Mouse (Mus musculus) neural tube, embryonic 15.5 days (tissue): ENCODE results near the gene Tln1. TPM values are rescaled to one million over a fixed set of nuclear protein-coding genes. Genes with fewer than 3 reads are reported as not detected.

Source experiments
- ATAC-seq: fragments of 200-750 bp; cut with Nextera tagmentation; 2 replicates; pipeline ENCODE4 v1.8.0; 2017; ENCODE audit warnings: mild to moderate bottlenecking, moderate TSS enrichment, moderate library complexity; ENCODE audit not compliant: low FRiP score
- H3K27ac ChIP-seq: fragments of 300-500 bp; sonication (generic); replicated peaks from 2 replicates; pipeline ENCODE4 v1.5.1; 2015; ENCODE audit warnings: mild to moderate bottlenecking, inconsistent platforms
- H3K27me3 ChIP-seq: fragments of 300-500 bp; sonication (generic); replicated peaks from 2 replicates; pipeline ENCODE4 v1.6.1; 2015; ENCODE audit warnings: inconsistent platforms
- H3K36me3 ChIP-seq: fragments of 300-500 bp; sonication (generic); 2 replicates; pipeline ENCODE4 v1.6.1; 2015; ENCODE audit warnings: inconsistent platforms
- H3K4me1 ChIP-seq: fragments of 300-500 bp; sonication (generic); 2 replicates; pipeline ENCODE4 v1.6.1; 2015; ENCODE audit warnings: inconsistent platforms
- H3K4me2 ChIP-seq: fragments of 300-500 bp; sonication (generic); 2 replicates; pipeline ENCODE4 v1.6.1; 2015; ENCODE audit warnings: inconsistent platforms, mild to moderate bottlenecking, moderate library complexity
- H3K4me3 ChIP-seq: fragments of 300-500 bp; sonication (generic); replicated peaks from 2 replicates; pipeline ENCODE4 v1.5.1; 2015; ENCODE audit warnings: mild to moderate bottlenecking, inconsistent platforms
- H3K9ac ChIP-seq: fragments of 300-500 bp; sonication (generic); replicated peaks from 2 replicates; pipeline ENCODE4 v1.6.1; 2015; ENCODE audit warnings: mild to moderate bottlenecking, inconsistent platforms
- H3K9me3 ChIP-seq: fragments of 300-500 bp; sonication (generic); replicated peaks from 2 replicates; pipeline ENCODE4 v1.6.1; 2016; ENCODE audit warnings: inconsistent platforms
- WGBS: fragments of 180-500 bp; shearing (Covaris S2); methylation state at CpG from one replicate; pipeline ENCODE4 v1.1.7; 2015; ENCODE audit warnings: mixed read lengths; 5-methylcytosine and 5-hydroxymethylcytosine counted together
- polyA plus RNA-seq: library from polyadenylated mRNA; unstranded; fragments of >200 nt; fragmentation: Nextera tagmentation; extraction: Ambion mirVana; gene quantifications from 2 replicates; pipeline ENCODE4 v1.2.1, GENCODE M21; 2015

Tln1 gene
- polyA plus RNA-seq, 1 experiment from 2014 or later = 70.8 TPM

DNA sequence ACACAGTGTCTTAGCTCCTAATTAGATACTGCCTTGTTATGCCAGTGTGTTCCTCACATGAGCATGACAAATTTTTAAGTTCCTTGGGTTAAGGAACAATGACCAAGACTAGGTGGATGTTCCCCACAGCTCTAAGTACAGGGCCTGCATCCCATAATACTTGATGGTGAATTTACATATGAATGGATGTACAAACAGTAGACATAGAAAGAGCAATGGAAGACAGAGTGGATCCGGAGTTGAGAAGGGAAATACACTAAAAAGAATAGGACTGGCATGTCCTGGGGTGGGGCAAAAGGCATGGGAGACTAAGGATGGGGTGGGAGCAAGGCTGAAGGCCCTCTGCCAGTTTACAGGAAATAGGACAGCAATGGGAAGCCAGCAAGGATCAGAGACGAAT lies 12.9 kb upstream of the Tln1 start:
- peak overlapping the region; percentile 5; the same call in 1 of the 2 replicates for H3K4me3 ChIP-seq
- WGBS = 39% methylated on average over 2 of the region's 2 CpGs
- H3K27ac ChIP-seq = no peak overlapping the region

DNA sequence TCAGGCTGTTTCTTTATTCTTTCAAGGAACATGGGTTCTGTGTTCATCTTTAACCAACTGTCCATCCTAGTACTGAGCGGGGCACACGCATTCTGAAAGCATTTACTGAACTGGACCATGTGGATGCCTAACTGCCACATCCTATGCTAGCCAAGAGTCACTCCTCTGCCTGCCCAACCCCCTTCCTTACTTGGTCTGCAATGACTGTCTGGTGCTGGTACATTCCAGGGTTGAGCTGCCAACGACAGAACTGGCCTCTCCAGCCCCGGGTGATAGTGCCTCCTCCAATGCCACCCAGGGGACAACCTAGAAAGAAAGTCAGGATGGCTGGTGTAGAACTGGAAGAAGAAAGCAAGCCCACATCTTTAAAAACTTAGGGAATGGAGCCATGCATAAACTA lies 11.1 kb upstream of the Tln1 start:
- Histone ChIP-seq H3K27me3 (no peaks in the 10 kb centered on the region), H3K4me3 (no peak overlapping the region), H3K36me3 (peaks cover 60% of the 10 kb centered on the region), H3K9ac (no peak overlapping the region), H3K27ac (no peak overlapping the region), H3K4me2 (no peak overlapping the region), H3K9me3 (no peaks in the 10 kb centered on the region), H3K4me1 (peaks cover 39% of the 10 kb centered on the region)
- ATAC-seq = no peak
- WGBS = 92% methylated on average over 4 of the region's 4 CpGs

More for the DNA sequence above, 12.9 kb upstream of the Tln1 start:
- no peaks in the 10 kb centered on the region for H3K9me3 ChIP-seq
- peaks cover 51% of the 10 kb centered on the region for H3K4me1 ChIP-seq
- peaks cover 42% of the 10 kb centered on the region for H3K36me3 ChIP-seq
- H3K27me3 ChIP-seq = no peaks in the 10 kb centered on the region
- H3K4me2 ChIP-seq = peak overlapping the region; percentile 95
- peak overlapping the region; percentile 36; the same call in 1 of the 2 replicates for H3K9ac ChIP-seq
- ATAC-seq = no peak

DNA sequence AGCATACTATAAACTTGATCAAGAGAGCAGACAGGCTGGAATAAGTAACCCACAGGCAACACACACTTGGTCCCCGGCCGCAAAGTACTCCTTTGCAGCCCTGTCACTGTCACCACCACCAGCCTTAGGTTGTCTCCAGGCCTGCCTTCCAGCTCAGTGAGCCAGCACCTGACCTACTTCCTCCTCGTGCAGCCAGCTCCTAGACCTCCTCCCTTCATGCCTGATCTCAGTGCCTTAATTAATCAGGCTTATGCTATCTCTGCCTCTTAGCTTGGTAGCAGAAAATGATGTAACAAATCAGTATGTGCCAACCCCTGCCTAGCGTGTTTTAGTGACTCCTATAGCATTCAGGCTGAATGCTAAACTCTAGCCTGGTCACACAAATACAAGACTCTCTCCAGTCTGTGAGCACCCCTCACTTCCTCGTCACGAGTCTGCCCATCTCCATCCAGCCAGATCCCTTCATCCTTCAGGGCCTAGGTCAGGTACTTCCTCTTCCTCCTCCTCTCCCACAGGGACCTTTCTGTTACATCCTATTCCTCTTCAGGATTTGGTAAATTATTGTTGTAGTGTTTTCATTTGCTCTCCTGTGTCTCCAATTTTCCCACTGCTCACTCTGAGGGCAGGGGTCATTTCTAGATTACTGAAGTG lies 9.0 kb upstream of the Tln1 start:
- H3K4me3 ChIP-seq = no peak overlapping the region
- ATAC-seq = no peak
- WGBS = 89% methylated on average over 6 of the region's 6 CpGs

DNA sequence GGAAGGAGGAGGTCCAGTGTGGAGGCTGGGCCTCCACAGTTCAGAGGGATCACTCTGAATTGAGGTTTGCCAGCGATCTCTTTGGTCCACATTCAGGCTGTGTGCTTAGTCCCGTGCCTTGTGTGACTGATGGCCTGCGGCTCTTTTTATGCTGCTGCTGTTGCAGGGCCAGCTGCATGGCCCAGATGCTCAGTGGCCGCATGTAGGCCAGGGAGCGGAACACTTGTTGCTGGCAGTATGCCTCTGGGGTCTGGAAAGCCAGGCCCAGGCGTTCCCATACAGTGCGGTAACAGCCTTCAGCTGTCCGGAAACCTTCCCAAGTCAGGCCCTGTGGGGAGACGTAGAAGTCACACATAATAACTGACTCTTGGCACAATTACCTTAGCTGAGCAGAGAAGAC lies 4.6 kb upstream of the Tln1 start:
- Histone ChIP-seq H3K4me1 (peaks cover 14% of the 10 kb centered on the region), H3K9ac (no peak overlapping the region), H3K4me3 (no peak overlapping the region), H3K27ac (no peak overlapping the region), H3K9me3 (no peaks in the 10 kb centered on the region), H3K4me2 (no peak overlapping the region), H3K27me3 (no peaks in the 10 kb centered on the region), H3K36me3 (peaks cover 80% of the 10 kb centered on the region)
- no peak for ATAC-seq
- 93% methylated on average over 9 of the region's 9 CpGs for WGBS

More for the DNA sequence above, 9.0 kb upstream of the Tln1 start:
- no peak overlapping the region for H3K9ac ChIP-seq
- no peaks in the 10 kb centered on the region for H3K27me3 ChIP-seq
- H3K9me3 ChIP-seq = no peaks in the 10 kb centered on the region
- no peak overlapping the region for H3K27ac ChIP-seq
- no peak overlapping the region for H3K4me2 ChIP-seq
- H3K4me1 ChIP-seq = peaks cover 23% of the 10 kb centered on the region
- H3K36me3 ChIP-seq = peaks cover 81% of the 10 kb centered on the region

GRCm38 (mm10) chr4:43564231-43564630 lies 1.7 kb upstream of the Tln1 start:
- Histone ChIP-seq H3K4me3 (no peak overlapping the region), H3K4me2 (0 out of 2 replicates have a peak overlapping the region, but pooled peaks have one; percentile 90)
- WGBS = 50% methylated on average over 2 of the region's 2 CpGs

DNA sequence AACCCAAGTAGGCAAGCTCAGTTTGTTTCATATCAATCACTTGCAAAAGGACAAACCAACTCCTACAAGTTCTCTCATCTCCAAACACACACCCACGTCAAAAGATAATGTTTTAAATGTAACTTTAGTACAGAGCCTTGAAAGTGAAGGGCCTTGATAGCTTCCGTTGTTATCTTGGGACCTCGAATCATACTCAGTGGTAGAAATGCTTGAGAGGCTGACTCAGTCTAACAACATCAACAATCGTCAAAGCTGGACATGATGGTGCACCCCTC lies 1.0 kb upstream of the Tln1 start:
- Histone ChIP-seq H3K4me1 (peaks cover 45% of the 10 kb centered on the region), H3K4me2 (peak overlapping the region; percentile 90), H3K9ac (peak overlapping the region; percentile 93), H3K4me3 (peak overlapping the region; percentile 89), H3K9me3 (no peaks in the 10 kb centered on the region), H3K36me3 (peaks cover 46% of the 10 kb centered on the region), H3K27ac (no peak overlapping the region), H3K27me3 (no peaks in the 10 kb centered on the region)
- 91% methylated on average over 4 of the region's 4 CpGs for WGBS
- no peak for ATAC-seq

More at GRCm38 (mm10) chr4:43564231-43564630, 1.7 kb upstream of the Tln1 start:
- H3K4me1 ChIP-seq = peaks cover 38% of the 10 kb centered on the region
- H3K9me3 ChIP-seq = no peaks in the 10 kb centered on the region
- ATAC-seq = no peak
- peaks cover 53% of the 10 kb centered on the region for H3K36me3 ChIP-seq
- H3K27me3 ChIP-seq = no peaks in the 10 kb centered on the region
- no peak overlapping the region for H3K9ac ChIP-seq
- no peak overlapping the region for H3K27ac ChIP-seq

DNA sequence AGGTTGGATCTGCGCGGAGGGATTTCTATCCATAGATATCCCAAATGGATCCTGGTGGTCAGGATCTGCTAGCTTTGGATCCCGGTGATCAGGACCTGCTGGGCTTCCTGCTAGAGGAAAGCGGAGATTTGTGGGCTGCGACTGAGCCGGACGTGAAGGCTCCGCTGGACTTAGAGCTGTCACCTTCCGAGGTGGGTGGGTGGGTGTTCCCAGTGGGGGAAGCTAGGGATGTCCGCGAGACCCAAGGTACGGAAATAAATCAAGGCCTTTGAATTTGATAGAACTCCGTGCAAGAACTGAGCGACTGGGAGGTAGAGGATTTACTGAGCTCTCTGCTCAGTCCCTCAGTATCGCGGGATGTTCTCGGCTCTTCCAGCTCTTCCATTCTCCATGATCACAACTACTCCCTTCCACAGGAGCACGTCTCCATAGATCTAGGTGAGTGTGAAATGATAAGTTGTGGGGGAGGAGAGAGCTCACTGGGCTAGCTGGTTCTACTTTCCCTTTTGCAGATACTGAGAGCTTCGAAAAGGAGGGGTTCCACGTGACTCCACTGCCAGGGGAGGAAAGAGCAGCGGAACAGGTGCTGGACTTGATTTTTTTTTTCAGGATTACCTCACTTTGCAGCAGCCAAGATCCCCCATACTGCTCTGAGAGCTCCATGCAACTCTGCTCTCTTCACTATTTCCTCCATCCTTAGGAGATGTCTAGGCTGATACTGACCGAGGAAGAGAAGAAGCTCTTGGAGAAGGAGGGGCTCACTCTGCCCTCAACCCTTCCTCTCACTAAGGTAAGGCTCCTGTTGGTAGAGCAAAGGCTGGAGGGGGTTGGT lies 494 bp upstream of the Tln1 start:
- H3K4me2 ChIP-seq = peak overlapping the region; percentile 90
- peak; percentile 28 for ATAC-seq
- no peaks in the 10 kb centered on the region for H3K9me3 ChIP-seq
- WGBS = 7% methylated on average over 22 of the region's 22 CpGs
- peak overlapping the region; percentile 89 for H3K4me3 ChIP-seq
- peaks cover 41% of the 10 kb centered on the region for H3K36me3 ChIP-seq
- peak overlapping the region; percentile 93 for H3K9ac ChIP-seq
- peaks cover 51% of the 10 kb centered on the region for H3K4me1 ChIP-seq
- peak overlapping the region; percentile 99 for H3K27ac ChIP-seq
- no peaks in the 10 kb centered on the region for H3K27me3 ChIP-seq

DNA sequence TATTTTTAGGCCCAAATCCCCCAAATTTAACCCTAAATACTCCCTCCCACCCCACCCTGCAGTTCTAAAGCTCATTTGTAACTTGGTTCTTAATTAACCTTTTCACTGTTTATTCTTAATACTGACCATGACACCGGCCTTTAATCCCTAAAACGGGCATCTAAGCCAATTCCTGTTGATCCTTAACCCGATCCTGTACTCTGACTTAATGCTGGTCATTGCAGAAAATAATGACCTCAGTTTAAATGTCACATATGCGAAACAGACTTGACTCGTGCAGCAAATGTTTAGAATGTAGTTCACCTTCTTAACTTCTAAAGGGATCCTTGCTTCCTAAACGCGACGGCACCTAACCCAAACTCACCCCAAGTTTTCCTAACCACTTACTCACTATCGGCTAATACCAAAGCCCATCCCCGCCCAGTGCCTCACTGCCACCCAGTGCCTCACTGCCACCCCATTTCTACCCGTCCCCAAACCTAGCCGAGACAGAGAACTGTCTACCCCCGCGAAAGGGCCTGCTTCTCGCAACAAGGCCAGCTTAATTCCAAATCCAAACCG lies 975 bp downstream of the Tln1 start:
- Histone ChIP-seq H3K27ac (peak overlapping the region; percentile 99), H3K9me3 (no peaks in the 10 kb centered on the region), H3K27me3 (no peaks in the 10 kb centered on the region), H3K9ac (peak overlapping the region; percentile 93), H3K4me2 (peak overlapping the region; percentile 90), H3K36me3 (peaks cover 28% of the 10 kb centered on the region), H3K4me3 (peak overlapping the region; percentile 89), H3K4me1 (peaks cover 52% of the 10 kb centered on the region)
- 3% methylated on average over 16 of the region's 16 CpGs for WGBS
- ATAC-seq = peak; percentile 48; the same call in 1 of the 2 replicates

GRCm38 (mm10) chr4:43560976-43561375 lies 1.5 kb downstream of the Tln1 start:
- Histone ChIP-seq H3K4me3 (peak overlapping the region; percentile 89), H3K27me3 (no peaks in the 10 kb centered on the region), H3K9me3 (no peaks in the 10 kb centered on the region), H3K4me2 (peak overlapping the region; percentile 90), H3K9ac (peak overlapping the region; percentile 93), H3K4me1 (peaks cover 52% of the 10 kb centered on the region), H3K36me3 (peaks cover 28% of the 10 kb centered on the region), H3K27ac (no peak overlapping the region)
- no peak for ATAC-seq
- WGBS = 37% methylated on average over 2 of the region's 2 CpGs

DNA sequence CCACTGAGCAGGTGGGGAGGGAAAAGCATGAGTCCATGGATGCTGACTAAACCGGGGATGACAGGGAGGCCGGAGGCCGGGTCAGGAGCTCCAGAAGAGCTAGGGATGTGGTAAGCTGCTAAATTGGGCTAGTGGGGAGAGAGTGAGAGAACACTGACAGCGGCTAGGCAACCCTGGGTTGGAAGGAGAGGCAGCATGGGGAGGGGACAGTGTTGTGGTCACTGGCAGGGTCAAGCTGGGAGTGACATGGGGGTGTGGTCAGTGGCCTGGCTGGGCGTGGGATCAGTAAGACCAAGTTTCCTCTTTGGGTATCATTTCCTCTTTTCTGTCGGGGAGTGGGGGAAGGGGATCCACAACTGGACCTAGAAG lies 2.3 kb downstream of the Tln1 start:
- WGBS = 44% methylated on average over 6 of the region's 6 CpGs
- H3K27me3 ChIP-seq = no peaks in the 10 kb centered on the region
- H3K36me3 ChIP-seq = peaks cover 28% of the 10 kb centered on the region
- no peak for ATAC-seq
- peaks cover 52% of the 10 kb centered on the region for H3K4me1 ChIP-seq
- H3K4me3 ChIP-seq = peak overlapping the region; percentile 89
- H3K9me3 ChIP-seq = no peaks in the 10 kb centered on the region
- H3K27ac ChIP-seq = no peak overlapping the region
- peak overlapping the region; percentile 90 for H3K4me2 ChIP-seq
- peak overlapping the region; percentile 26; the same call in 1 of the 2 replicates for H3K9ac ChIP-seq

DNA sequence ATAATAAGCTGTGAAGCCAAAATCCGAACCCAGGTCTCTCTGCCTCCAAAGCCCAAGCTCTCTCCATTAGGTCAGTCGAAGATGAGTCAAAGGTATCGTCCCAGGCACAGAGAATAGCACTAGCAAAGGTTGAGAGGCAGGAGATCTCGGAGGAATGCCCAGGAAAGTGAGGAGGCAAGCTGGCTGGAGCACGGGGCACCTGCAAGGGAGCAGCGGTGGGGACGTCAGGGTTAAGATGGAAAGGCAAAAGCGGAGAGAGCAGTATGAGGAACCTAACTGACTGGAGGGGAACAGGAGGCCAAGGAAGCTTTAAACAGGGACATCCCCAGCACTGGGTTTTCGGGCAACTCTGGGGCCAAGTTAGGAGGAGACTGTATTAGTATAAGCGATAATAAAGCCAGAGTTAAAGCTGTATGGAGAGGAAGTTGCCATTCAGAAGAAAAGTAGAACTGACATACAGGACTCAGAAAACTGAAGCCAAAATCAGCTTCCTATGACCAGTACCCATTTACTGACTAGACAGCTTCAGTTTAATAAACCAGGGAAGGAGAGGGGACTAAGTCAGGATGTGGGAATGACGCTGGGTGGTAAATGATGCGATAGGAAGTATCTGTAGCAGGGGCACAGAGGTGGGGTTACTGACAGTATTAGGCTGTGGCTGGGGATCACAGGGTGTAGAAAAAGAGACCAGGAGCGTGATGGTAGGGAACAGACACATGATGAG lies 2.8 kb downstream of the Tln1 start:
- H3K27ac ChIP-seq = no peak overlapping the region
- WGBS = 78% methylated on average over 13 of the region's 13 CpGs
- peaks cover 28% of the 10 kb centered on the region for H3K36me3 ChIP-seq
- H3K9me3 ChIP-seq = no peaks in the 10 kb centered on the region
- peak overlapping the region; percentile 26; the same call in 1 of the 2 replicates for H3K9ac ChIP-seq
- no peak for ATAC-seq
- H3K27me3 ChIP-seq = no peaks in the 10 kb centered on the region
- H3K4me1 ChIP-seq = peaks cover 52% of the 10 kb centered on the region
- H3K4me2 ChIP-seq = peak overlapping the region; percentile 90
- peak overlapping the region; percentile 89; the same call in 1 of the 2 replicates for H3K4me3 ChIP-seq
